Mouse (Mus musculus): ENCODE measurements around the gene Grip2. TPM values are rescaled to one million over a fixed set of nuclear protein-coding genes. Genes with fewer than 3 reads are reported as not detected.
A peak's percentile ranks its signal among the peaks of the same experiment; 100 is the strongest.

Grip2 gene
- polyA plus RNA-seq, 1 experiment from 2014 or later: 7.4 TPM

DNA sequence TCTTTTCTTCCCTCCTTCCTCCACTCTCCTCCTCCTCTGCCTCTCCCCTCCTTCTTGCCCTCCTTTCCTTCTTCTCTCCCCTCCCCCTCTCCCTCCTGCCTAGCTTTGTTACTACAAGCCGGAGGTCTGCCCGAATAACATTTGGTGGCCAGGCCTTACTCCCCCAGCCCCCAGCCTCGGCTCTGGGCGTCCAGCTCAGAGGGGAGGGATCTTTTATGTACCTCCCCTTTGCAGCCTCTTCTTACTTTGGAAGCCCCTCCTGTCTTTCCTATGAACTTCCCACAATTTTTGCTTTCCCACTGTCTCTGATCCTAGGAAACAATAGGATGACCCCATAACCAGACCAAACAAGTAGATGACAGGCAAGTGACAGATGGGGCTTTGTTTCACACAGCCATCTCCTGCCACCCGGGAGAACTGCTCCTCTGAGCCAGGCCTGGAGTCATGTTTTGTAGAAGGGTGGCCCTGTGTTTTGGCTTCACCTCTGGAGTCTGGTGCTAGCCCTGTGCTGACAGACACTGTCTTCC is 113.6 kb downstream of the Grip2 start:
- Histone ChIP-seq H3K9ac (peak overlapping the region; percentile 57; the same call in 1 of the 2 replicates), H3K36me3 (peaks cover 36% of the 10 kb centered on the region), H3K4me2 (peak overlapping the region; percentile 20; the same call in 1 of the 2 replicates), H3K9me3 (0 out of 2 replicates have a peak, but pooled peaks cover 5% of the 10 kb centered on the region), H3K4me3 (no peak overlapping the region), H3K27ac (replicated peaks) (peak overlapping the region; percentile 55), H3K27me3 (replicated peaks) (no peaks in the 10 kb centered on the region), H3K4me1 (peaks cover 31% of the 10 kb centered on the region)
- no peak for ATAC-seq (ENCODE audit: extremely low read depth, insufficient number of reproducible peaks, low FRiP score, low TSS enrichment)
- 23% methylated on average over 5 of the region's 5 CpGs for WGBS

DNA sequence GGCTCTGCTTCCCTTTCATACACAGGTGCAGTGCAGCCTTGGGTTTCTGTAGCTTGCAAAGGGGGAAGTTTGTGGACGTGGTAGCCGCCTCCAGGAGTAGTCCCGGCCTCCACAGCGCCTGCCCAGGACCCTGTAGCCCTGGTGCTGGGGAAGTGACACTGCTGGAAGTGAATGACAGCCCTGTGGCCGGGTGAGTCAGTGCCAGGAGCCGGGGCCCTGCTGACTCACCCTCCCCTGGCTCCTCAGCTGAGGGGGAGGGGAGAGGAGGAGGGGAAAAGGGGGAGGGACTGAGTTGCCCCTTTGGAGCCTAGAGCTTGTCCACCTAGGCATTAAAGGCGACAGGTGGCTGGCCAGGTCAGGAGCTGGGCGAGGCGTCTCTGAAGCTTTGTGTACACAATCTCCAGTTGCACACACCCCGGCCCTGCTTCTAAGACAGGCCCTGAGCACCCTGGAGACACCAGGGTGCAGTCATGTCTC is 114.2 kb downstream of the Grip2 start:
- 13% methylated on average over 10 of the region's 10 CpGs for WGBS
- H3K4me3 ChIP-seq: no peak overlapping the region
- peak overlapping the region; percentile 20; the same call in 1 of the 2 replicates for H3K4me2 ChIP-seq
- H3K9ac ChIP-seq: peak overlapping the region; percentile 57
- H3K9me3 ChIP-seq: peaks cover 7% of the 10 kb centered on the region; the same call in 1 of the 2 replicates
- peak; percentile 58; the same call in 1 of the 2 replicates for ATAC-seq (ENCODE audit: extremely low read depth, insufficient number of reproducible peaks, low FRiP score, low TSS enrichment)
- peaks cover 26% of the 10 kb centered on the region for H3K4me1 ChIP-seq
- no peaks in the 10 kb centered on the region for H3K27me3 ChIP-seq (replicated peaks)
- H3K36me3 ChIP-seq: peaks cover 41% of the 10 kb centered on the region
- H3K27ac ChIP-seq (replicated peaks): peak overlapping the region; percentile 55

DNA sequence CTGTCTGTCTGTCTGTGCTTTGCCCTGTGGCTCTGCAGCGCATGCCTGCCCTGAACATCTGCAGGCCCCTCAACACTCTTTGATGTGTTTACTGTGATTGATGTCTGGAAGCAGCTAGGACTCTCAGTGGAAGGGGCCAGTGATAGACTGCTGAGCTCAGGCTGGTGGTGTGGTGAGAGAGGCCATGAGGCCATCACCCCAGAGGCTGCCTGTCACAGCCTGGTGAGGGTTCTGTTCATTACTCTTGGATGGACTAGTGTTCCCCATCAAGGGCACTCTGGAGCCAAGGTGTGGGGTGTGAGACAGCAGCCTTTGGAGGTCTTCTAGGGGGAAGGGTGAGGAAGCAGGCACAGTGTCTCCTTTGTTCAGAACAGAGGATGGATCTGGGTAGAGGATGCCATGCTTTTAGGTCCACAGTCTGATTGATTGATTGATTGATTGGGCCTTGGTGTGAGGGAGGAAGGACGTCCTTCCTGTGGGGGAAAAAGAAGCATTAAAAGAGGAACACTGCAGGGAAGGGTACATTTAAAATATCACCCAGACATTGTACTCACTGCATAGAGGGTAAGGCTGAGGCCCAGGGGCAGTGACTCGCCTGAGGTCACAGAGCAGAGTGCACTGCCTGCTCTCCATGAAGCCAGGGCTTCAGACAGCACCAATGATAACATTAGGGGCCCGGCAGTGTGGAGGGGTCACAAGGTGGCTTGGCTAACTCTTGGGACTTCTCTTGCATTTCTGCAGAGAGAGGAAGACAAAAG is 114.8 kb downstream of the Grip2 start:
- peak overlapping the region; percentile 55 for H3K27ac ChIP-seq (replicated peaks)
- no peaks in the 10 kb centered on the region for H3K27me3 ChIP-seq (replicated peaks)
- ATAC-seq (ENCODE audit: extremely low read depth, insufficient number of reproducible peaks, low FRiP score, low TSS enrichment): no peak
- H3K9ac ChIP-seq: peak overlapping the region; percentile 57
- peak overlapping the region; percentile 20; the same call in 1 of the 2 replicates for H3K4me2 ChIP-seq
- WGBS: 26% methylated on average over 4 of the region's 4 CpGs
- no peak overlapping the region for H3K4me3 ChIP-seq
- peaks cover 45% of the 10 kb centered on the region for H3K36me3 ChIP-seq
- peaks cover 7% of the 10 kb centered on the region; the same call in 1 of the 2 replicates for H3K9me3 ChIP-seq
- peaks cover 28% of the 10 kb centered on the region for H3K4me1 ChIP-seq

Other genes with a start within 250 kb of the Grip2 start
- 59.4 and 60.0 TPM in 2 replicates for gene Slc6a6, start 143.2 kb downstream of the Grip2 start, polyA plus RNA-seq (2015; fragmentation: Nextera tagmentation; extraction: Ambion mirVana)
- gene Ccdc174, start 50.8 kb upstream of the Grip2 start, polyA plus RNA-seq (2015; fragmentation: Nextera tagmentation; extraction: Ambion mirVana): 22.3 and 24.0 TPM in 2 replicates
- 0.15 and 0.27 TPM in 2 replicates for gene 4930590J08Rik, start 75.6 kb upstream of the Grip2 start, polyA plus RNA-seq (2015; fragmentation: Nextera tagmentation; extraction: Ambion mirVana)
- gene Fgd5, start 151.6 kb upstream of the Grip2 start, polyA plus RNA-seq (2015; fragmentation: Nextera tagmentation; extraction: Ambion mirVana): 11.4 and 12.0 TPM in 2 replicates

All from heart, embryonic 13.5 days (tissue).